In the genomic region with DNA sequence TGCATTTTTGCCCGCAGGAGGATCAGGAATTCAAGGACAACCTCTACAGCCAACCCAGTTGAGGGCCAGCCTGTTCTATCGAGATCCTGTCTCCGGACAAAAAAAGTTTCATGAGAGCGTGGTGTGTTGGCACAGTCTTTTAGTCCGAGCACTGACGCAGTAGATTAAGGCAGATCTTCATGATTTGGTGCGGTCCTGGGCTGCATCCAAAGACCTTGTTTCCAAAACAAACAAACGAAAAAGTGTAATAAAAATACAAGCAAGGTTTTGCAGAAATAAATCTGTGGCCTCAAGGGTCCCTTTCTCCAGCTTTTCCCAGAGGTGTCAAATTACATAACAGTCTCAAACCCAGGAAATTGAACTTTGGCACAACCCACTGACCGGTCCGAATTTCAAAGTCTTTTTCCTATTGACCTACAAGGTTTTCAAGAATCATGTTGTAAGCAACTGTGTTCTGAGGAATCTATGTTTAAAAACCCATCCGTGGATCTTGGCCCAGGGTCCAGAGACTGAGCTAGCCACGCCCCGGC, we compare ENCODE assay signal across 1 mouse cellular context.
TF ChIP-seq lines count a peak whose summit lies in the region.

No protein-coding gene starts in this region.

TF ChIP-seq in MEL, 35 proteins besides CTCF, POLR2A, EP300 and RAD21:
- TF ChIP-seq SIN3A (IDR thresholded peaks at IDR 0.05; ENCODE audit: low read length) (no peak), MAZ (IDR thresholded peaks at IDR 0.05; ENCODE audit: low read depth, low read length) (peak; percentile 15; the same call in 1 of the 2 replicates), KAT2A (conservative IDR thresholded peaks at IDR 0.05; ENCODE audit: low read depth, low read length) (no peak), MAX (IDR thresholded peaks at IDR 0.05; ENCODE audit: low read length) (no peak), CHD1 (IDR thresholded peaks at IDR 0.05; ENCODE audit: low read depth, low read length) (no peak), NELFE (IDR thresholded peaks at IDR 0.05; ENCODE audit: low read depth, low read length) (no peak), MXI1 (IDR thresholded peaks at IDR 0.05; ENCODE audit: low read depth, low read length) (peak; percentile 73; the same call in 1 of the 2 replicates), ZNF384 (IDR thresholded peaks at IDR 0.05; ENCODE audit: low read depth, low read length) (peak; percentile 42; the same call in 1 of the 2 replicates), JUND (IDR thresholded peaks at IDR 0.05; ENCODE audit: low read depth, low read length) (no peak), HCFC1 (IDR thresholded peaks at IDR 0.05; ENCODE audit: low read depth, low read length) (no peak)
